Mouse (Mus musculus): Measurements from ENCODE around the gene Pdxp.
A peak's percentile ranks its signal among the peaks of the same experiment; 100 is the strongest.

Gene Pdxp

GRCm38 (mm10) chr15:78913632-78914090 is at the start of gene Pdxp:
TSS of gene Pdxp (plus strand) at chr15:78913919.
- peak; percentile 99 for DNase-seq (ENCODE audit: low spot score in 2 of 2)

GRCm38 (mm10) chr15:78868398-78868797 is 45.3 kb upstream of the Pdxp start:
- peak; percentile 65 to 76 for DNase-seq (ENCODE audit: low spot score in 2 of 2)

- DNase-seq (ENCODE audit: low spot score in 2 of 2) = no peak
Observed at GRCm38 (mm10) chr15:78868826-78869233, 44.9 kb upstream of the Pdxp start.

DNA sequence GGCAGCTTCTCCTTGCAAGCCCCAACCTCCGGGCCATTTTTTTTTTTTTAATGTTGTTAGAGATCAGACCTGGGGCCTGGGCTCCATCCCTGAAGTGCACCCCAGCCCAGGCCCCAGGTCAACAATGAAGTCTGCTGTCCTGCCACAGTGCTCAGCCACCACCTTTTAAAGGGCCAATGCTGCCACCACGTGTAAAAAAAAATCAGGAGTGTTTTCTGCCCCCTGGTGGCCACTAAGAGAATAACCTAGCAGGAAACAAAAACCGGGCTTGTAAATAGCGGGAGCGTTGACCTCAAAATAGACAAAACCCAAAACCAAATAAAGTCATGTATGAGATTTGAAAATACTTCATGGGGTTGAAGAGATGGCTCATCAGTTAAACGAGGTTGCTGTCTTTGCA is 43.9 kb upstream of the Pdxp start:
- peak in 1 of 2 experiments; percentile 60 for DNase-seq (ENCODE audit: low spot score in 2 of 2)

DNA sequence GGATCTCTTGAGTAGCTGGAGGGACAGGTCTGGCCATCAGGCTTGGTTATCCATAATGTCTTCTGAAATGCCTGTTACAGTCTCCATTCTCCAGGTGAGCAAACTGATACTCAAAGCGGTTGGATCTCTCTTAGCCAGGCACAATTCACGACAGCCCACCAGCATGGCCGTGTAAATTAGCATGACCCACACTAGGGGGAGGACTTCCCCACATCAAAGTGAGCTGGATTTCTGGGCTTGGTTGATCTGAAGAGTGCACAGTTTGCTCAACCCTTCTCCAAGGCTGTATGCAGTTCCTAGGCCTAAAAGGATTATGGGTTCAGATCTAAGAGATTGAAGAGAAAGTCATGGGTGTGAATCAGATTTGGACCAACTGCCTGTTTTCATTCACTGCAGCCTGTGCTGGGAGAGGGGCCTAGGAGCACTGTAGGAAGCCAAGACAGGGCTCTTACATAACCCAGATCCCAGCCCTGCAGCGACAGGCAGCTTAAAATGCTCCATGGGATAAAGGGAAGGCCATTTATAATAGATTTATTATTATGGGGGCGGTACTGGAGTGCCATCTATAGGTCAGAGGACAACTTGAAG is 41.6 kb upstream of the Pdxp start:
- no peak for DNase-seq (ENCODE audit: low spot score in 2 of 2)

- no peak for DNase-seq (ENCODE audit: low spot score in 2 of 2)
Observed at GRCm38 (mm10) chr15:78873803-78874435, 39.8 kb upstream of the Pdxp start.

DNA sequence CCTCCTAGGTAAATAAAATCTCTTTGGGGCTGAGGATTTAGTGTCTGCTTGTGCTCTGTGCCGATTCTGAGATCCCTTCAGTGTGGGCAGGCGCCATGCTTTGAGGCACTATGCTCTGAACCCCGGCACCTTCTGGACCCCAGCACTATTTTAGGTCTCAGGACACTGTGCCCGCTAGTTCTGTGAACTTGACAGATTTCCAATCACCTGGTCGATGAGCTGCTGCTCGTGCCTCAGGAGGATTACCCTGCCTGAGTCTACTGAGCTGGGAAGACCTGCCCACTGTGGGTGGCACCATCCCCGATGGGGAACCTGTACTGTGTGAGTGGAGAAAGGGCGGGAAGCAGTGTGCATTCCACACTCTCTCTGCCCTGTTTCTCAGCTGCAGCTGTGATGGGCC is 38.7 kb upstream of the Pdxp start:
- DNase-seq (ENCODE audit: low spot score in 2 of 2) = no peak

GRCm38 (mm10) chr15:78875537-78875936 is 38.2 kb upstream of the Pdxp start:
- no peak for DNase-seq (ENCODE audit: low spot score in 2 of 2)

DNA sequence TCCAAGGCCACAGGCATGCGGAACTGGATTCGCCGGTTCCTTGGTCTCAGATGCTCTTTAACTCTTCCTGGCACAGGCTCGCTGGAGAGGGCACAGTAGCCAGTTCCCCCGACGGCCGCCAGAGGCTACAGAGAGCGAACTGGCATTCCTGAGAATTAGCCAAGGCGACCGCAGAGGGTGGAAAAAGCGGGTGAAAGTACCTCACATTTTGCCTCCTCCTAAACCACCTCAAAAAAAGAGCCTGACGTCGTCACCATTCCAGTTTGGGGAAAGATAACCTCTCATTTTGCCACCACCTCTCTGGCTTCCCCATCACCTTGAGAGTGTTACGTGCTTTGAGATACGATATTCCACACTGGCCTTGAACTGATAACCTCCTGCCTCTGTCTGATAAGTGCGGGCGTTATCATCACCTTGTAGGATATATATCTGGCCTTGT is 37.4 kb upstream of the Pdxp start:
- DNase-seq (ENCODE audit: low spot score in 2 of 2) = peak; percentile 91 to 92

DNA sequence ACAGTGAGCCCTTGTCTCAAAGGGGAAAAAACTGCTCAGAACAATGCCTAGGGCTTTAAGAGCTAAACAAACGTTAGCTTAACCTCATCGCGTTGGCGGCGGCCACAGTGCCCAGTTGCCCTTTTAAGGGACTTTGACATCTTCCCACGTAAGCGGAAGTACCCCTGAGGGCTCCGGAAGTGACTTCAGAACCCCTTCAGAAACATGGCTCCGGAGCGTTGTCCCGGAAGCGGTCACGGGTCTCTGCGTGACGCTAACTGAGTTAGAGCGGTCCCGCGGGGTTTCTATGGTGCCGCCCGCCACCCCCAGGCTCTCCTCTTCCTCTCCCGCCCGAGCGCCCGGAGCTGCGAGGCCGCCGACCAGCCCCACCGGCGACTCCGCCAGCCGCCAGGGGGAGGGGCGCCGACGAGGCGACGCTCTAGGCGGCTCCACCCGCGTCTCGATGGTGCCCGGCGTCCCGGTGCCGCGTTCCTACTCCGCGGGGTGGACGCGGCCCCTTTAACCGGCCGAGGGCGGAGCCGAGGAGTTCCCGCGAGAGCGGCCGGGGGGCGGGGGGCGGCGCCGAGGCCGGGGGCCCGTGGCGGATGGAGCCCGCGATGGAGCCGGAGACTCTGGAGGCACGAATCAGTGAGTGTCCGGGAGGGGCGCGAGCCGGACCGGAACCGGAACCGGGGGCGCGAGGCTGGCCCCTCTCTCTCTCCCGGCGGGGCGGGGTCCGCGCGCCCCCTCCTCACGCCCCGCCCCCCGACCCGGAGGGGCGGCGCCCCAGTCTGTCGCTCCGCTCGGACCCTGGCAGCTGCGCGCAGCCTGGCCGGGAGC is 36.5 kb upstream of the Pdxp start, which contains the start of gene Gga1:
Gene Gga1, plus strand, starts transcription at position 200 of the 819 bp plus-strand sequence.
- peak; percentile 97 for DNase-seq (ENCODE audit: low spot score in 2 of 2)

- peak in 1 of 2 experiments; percentile 39 for DNase-seq (ENCODE audit: low spot score in 2 of 2)
Observed at GRCm38 (mm10) chr15:78877810-78878390, 35.8 kb upstream of the Pdxp start.

GRCm38 (mm10) chr15:78878792-78879516 is 34.8 kb upstream of the Pdxp start:
- peak in 1 of 2 experiments; percentile 24 for DNase-seq (ENCODE audit: low spot score in 2 of 2)

DNA sequence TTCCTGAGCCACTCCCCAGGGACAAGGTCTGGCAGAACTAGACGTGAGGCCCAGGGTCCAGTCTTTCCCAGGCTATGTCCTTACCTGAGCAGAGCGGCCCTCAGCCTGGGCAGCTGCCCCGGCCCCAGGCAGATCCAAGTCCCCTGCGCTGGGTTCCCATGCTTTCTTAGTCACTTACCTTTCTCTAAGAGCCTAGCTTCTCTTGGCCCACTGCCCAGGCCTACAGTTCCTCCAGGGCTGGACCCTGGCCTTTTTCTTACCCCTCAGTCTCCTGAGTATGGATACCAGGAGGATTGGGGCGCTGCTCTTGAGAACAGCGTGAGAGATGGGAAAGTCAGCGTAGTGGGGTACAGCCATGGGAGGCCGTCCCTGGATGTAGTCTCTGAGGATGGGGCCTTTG is 33.3 kb upstream of the Pdxp start:
- DNase-seq (ENCODE audit: low spot score in 2 of 2) = no peak

DNA sequence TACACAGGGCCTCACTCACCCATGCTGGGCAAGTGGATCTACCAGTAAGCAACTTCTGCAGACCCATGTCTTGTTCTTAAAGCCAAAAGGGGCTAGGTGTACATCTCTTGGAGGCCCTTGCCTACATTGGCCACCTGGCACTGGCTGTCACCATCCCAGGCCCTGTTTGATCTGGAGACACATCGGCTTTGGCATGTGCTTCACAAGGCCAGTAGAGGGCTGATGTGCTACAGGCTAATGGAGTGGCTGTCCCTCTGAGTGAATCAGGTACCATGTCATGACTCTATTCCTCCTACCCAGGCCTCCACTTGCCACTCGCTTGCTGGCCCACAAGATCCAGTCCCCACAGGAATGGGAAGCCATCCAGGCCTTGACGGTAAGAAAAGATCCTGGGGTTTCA is 31.9 kb upstream of the Pdxp start:
- no peak for DNase-seq (ENCODE audit: low spot score in 2 of 2)

DNA sequence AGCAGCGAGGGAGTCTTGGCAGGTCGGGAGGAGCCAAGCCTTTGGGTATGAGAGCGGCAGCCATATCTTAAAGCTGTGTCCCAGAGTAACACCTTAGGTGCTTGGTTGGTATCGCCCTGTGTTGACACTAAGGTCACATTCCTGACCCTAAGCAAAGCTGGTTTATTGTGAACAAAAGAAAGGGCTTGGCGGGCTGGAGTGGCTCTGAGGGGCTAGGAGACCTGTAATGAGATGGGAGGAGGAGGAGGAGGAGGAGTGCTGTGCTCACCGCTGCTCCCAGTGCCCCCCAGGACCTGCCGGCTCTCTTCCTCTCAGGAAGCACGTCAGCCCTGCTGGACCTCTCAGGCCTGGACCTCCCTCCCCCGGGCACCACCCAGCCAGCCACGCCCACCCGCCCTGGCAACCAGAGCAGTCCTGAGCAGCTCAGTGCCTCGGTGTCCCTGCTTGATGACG is 24.3 kb upstream of the Pdxp start:
- DNase-seq (ENCODE audit: low spot score in 2 of 2) = no peak

- DNase-seq (ENCODE audit: low spot score in 2 of 2) = no peak
Observed at GRCm38 (mm10) chr15:78892440-78892839, 21.3 kb upstream of the Pdxp start.

GRCm38 (mm10) chr15:78894726-78895125 is 19.0 kb upstream of the Pdxp start:
- no peak for DNase-seq (ENCODE audit: low spot score in 2 of 2)

- DNase-seq (ENCODE audit: low spot score in 2 of 2) = no peak
Observed at GRCm38 (mm10) chr15:78895741-78896140, 18.0 kb upstream of the Pdxp start.

GRCm38 (mm10) chr15:78896149-78896548 is 17.6 kb upstream of the Pdxp start:
- DNase-seq (ENCODE audit: low spot score in 2 of 2) = no peak

DNA sequence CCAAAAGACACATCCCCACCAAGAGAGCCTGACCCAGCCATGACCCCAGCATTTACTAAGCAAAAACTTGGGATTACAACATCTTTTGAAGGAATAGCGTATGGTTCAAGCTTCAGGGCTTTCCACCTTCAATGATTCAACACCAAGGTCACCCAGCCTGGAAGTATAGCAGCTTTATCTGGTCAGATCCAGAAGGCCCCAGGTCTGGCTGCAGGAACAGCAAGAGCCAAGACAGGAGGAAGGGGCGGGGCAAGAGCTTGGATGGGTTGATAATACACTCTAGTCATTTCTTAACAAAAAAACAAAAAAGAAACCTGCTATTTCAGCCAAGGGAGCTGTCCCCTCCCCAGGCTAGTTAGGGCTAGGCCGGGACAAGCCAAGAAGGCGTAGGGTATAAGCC is 16.2 kb upstream of the Pdxp start:
- no peak for DNase-seq (ENCODE audit: low spot score in 2 of 2)

- no peak for DNase-seq (ENCODE audit: low spot score in 2 of 2)
Observed at GRCm38 (mm10) chr15:78898507-78899001, 15.2 kb upstream of the Pdxp start.

Data from right cerebral cortex, postnatal 10 days (tissue).